In genomic region chr13:8828946-8829345, GRCm38 (mm10) we compare ENCODE assay signal across 19 mouse cellular contexts. TPM values are rescaled to one million over a fixed set of nuclear protein-coding genes. Genes with fewer than 3 reads are reported as not detected.
DNase-seq lines count a peak whose midpoint lies in the region.
"Had no signal": no experiment of that assay in that cellular context is flagged by ENCODE, and none has a peak within 500 bp of the region (broad histone marks: within the 10 kb centered on the region; RNA-seq: fewer than 3 reads in every experiment).

No protein-coding gene starts in this region.

- DNase-seq in layer of hippocampus, adult 11-12 months (ENCODE audit: low spot score): peak; percentile 2
- DNase-seq in layer of hippocampus, adult 9-11 months: no peak
- peak; percentile 82 for DNase-seq in 3T3-L1 (ENCODE audit: low read depth, low spot score)
- peak; percentile 30 for DNase-seq in ES-CJ7 (ENCODE audit: low read depth, low spot score)
- DNase-seq in ZHBTc4 (ENCODE audit: low read depth, low spot score): peak; percentile 30
- no peak for DNase-seq in kidney, postnatal 14 days
- DNase-seq in left cerebral cortex, adult 18-20 months (ENCODE audit: low spot score in 2 of 2): no peak
- DNase-seq: adrenal gland, postnatal 25 days; cerebellum, adult 11-12 months; cerebellum, adult 9-11 months; embryo, embryonic 11 days; gastrocnemius, postnatal 36 days; heart, adult 2 months; heart, postnatal 10 days; kidney, adult 11 months; kidney, postnatal 36 days; lung, postnatal 14 days; right cerebral cortex, postnatal 4 days; thymus, postnatal 14 days had no signal

RNA-seq across cellular contexts. Expression of gene Wdr37, which starts 42.8 kb away (rescaled TPM):
- 100 to 1,000 TPM in 1 of 2 experiments, 10 to 100 TPM in 1; 96.8 to 100 TPM for total RNA-seq in left cerebral cortex, adult 18-20 months (2021)

RNA-seq across cellular contexts. Expression of gene Idi1, which starts 56.4 kb away (rescaled TPM):
- total RNA-seq in left cerebral cortex, adult 18-20 months (2021): 10 to 100 TPM; 35.6 to 44.1 TPM

Comparison
In these comparisons a context has a peak if more than half of its experiments do, and no peak if none do; other contexts are left out.
1. DNase-seq: peak in layer of hippocampus, adult 11-12 months (single experiment), 3T3-L1 (single experiment), ES-CJ7 (single experiment) and ZHBTc4 (single experiment); none in layer of hippocampus, adult 9-11 months (single experiment), kidney, postnatal 14 days (single experiment) and left cerebral cortex, adult 18-20 months (0 of 2).